ENCODE assay signal across 24 mouse cellular contexts in the genomic region with DNA sequence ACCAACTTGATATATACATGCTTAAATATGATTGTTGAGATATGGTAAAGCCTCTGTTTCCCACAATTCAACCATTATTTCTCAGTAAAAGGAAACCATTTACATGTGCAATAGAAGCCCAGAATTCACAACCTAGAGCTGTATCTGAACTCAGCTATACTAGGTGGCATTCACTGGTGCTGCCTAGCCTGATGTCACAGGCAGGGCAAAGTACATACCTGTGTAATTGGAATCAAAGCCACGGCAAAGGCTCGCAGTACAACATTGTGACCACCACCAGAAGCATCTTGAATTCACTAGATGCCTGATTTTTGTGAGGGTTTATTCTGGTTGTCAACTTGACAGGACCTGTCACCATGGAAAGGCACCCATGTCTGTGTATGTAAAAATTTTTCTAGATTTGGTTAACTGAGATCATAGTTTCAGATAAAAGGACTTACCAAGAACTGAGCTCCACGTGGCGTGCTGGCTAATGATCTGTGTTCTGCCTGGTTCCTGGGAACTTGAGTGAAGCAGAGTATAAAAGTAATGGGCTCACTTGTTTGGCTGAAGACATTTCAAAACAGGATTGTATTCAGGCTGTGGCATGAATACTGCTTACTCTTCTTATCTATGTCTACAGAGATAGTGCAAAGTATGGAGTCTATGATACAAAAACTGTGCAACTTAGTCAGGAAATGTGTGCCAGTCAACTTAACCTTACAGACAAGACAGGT.
"Had no signal": no experiment of that assay in that cellular context is flagged by ENCODE, and none has a peak within 500 bp of the region (broad histone marks: within the 10 kb centered on the region; RNA-seq: fewer than 3 reads in every experiment).

No protein-coding gene starts in this region.

- H3K9ac ChIP-seq: heart, embryonic 12.5 days; hindbrain, embryonic 12.5 days; hindbrain, embryonic 14.5 days; limb, embryonic 12.5 days; liver, embryonic 13.5 days had no signal

- ATAC-seq: forebrain, embryonic 16.5 days; hindbrain, embryonic 16.5 days had no signal

- H3K4me3 ChIP-seq: gastrocnemius, adult 2 months; heart, adult 2 months; heart, embryonic 10.5 days; heart, embryonic 12.5 days; hindbrain, embryonic 10.5 days; hindbrain, embryonic 12.5 days; layer of hippocampus, adult 2 months; left cerebral cortex, adult 2 months; limb, embryonic 10.5 days; limb, embryonic 12.5 days; liver, embryonic 13.5 days had no signal

- H3K4me2 ChIP-seq: heart, embryonic 12.5 days; hindbrain, embryonic 12.5 days; hindbrain, embryonic 14.5 days; limb, embryonic 12.5 days; liver, embryonic 13.5 days had no signal

- H3K27me3 ChIP-seq: heart, embryonic 12.5 days; hindbrain, embryonic 12.5 days; limb, embryonic 12.5 days; liver, embryonic 13.5 days had no signal

- H3K9me3 ChIP-seq: heart, embryonic 10.5 days; heart, embryonic 12.5 days; hindbrain, embryonic 10.5 days; hindbrain, embryonic 12.5 days; limb, embryonic 10.5 days; limb, embryonic 12.5 days; liver, embryonic 13.5 days had no signal

- H3K4me1 ChIP-seq: heart, embryonic 10.5 days; heart, embryonic 12.5 days; hindbrain, embryonic 10.5 days; hindbrain, embryonic 12.5 days; limb, embryonic 10.5 days; liver, embryonic 13.5 days had no signal

- H3K27ac ChIP-seq: gastrocnemius, adult 2 months; heart, adult 2 months; heart, embryonic 10.5 days; hindbrain, embryonic 10.5 days; hindbrain, embryonic 12.5 days; hindbrain, embryonic 14.5 days; layer of hippocampus, adult 2 months; left cerebral cortex, adult 2 months; limb, embryonic 10.5 days; limb, embryonic 12.5 days; liver, embryonic 13.5 days had no signal

- DNase-seq: gastrocnemius, adult 2 months; gastrocnemius, postnatal 10 days; gastrocnemius, postnatal 25 days; heart, adult 2 months; heart, postnatal 10 days; heart, postnatal 4 days; kidney, adult 18-20 months; kidney, adult 8-10 months; kidney, postnatal 10 days; kidney, postnatal 25 days; kidney, postnatal 4 days; liver; liver, embryonic 13.5 days had no signal

- H3K36me3 ChIP-seq: heart, embryonic 10.5 days; heart, embryonic 12.5 days; hindbrain, embryonic 10.5 days; hindbrain, embryonic 12.5 days; limb, embryonic 10.5 days; limb, embryonic 12.5 days; liver, embryonic 13.5 days had no signal
